Comparison of ENCODE assay signal across 8 mouse cellular contexts in the genomic region with DNA sequence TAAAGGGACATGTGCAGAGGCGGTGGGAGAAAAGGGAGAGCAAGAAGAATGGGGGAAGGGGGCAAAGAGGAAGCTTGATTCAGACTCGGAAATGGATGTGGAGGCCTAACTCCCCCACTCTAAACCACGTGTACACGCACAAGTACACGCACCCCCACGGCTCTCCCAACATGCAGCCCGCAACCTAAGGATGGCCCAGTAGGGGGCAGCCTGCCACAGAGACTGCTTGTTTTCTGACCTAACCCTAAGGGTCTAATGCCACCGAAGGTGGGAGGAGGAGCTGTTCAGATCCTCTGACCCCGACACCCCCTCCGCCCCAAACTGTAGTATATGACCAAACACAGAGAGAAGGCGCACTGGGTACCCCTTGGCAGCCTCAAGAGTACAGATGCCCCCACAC. TPM values are rescaled to one million over a fixed set of nuclear protein-coding genes. Genes with fewer than 3 reads are reported as not detected.
A peak's percentile ranks its signal among the peaks of the same experiment; 100 is the strongest.
DNase-seq lines count a peak whose midpoint lies in the region; ATAC-seq and TF ChIP-seq lines count a peak whose summit lies in the region.

No protein-coding gene starts in this region.

- TF ChIP-seq CTCF in hindbrain, postnatal 0 days (IDR thresholded peaks at IDR 0.05; ENCODE audit: low read depth): peak; percentile 69

- H3K9me3 ChIP-seq in forebrain, embryonic 16.5 days (ENCODE audit: control insufficient read depth, low read length): no peaks in the 10 kb centered on the region
- no peaks in the 10 kb centered on the region for H3K9me3 ChIP-seq in hindbrain, postnatal 0 days (ENCODE audit: low read length)

- H3K27ac ChIP-seq in forebrain, embryonic 16.5 days (ENCODE audit: low read length): no peak overlapping the region; the same call in 1 of the 2 replicates
- peak overlapping the region; percentile 45; the same call in 1 of the 2 replicates for H3K27ac ChIP-seq in hindbrain, postnatal 0 days

- DNase-seq in NIH3T3 (ENCODE audit: low read depth): peak; percentile 41
- peak; percentile 95 for DNase-seq in brain, adult 2 months (ENCODE audit: low read depth, low spot score)
- peak; percentile 78 for DNase-seq in hindbrain, postnatal 0 days (ENCODE audit: low spot score)
- DNase-seq in left cerebral cortex, adult 18-20 months (ENCODE audit: low spot score in 2 of 2): peak; percentile 86 to 88
- DNase-seq in lung, postnatal 25 days (ENCODE audit: low spot score): peak; percentile 45
- DNase-seq in right cerebral cortex, postnatal 10 days (ENCODE audit: low spot score in 2 of 2): peak; percentile 90 to 92

- no peaks in the 10 kb centered on the region for H3K36me3 ChIP-seq in forebrain, embryonic 16.5 days (ENCODE audit: control insufficient read depth, insufficient read depth)
- H3K36me3 ChIP-seq in hindbrain, postnatal 0 days (ENCODE audit: insufficient read depth, low read length): no peaks in the 10 kb centered on the region

- H3K9ac ChIP-seq in forebrain, embryonic 16.5 days (replicated peaks; ENCODE audit: low read depth, low read length): peak overlapping the region; percentile 72
- peak overlapping the region; percentile 58 for H3K9ac ChIP-seq in hindbrain, postnatal 0 days (replicated peaks; ENCODE audit: low read length)

- peak overlapping the region; percentile 88 for H3K4me2 ChIP-seq in forebrain, embryonic 16.5 days (ENCODE audit: low read length)
- H3K4me2 ChIP-seq in hindbrain, postnatal 0 days (ENCODE audit: low read depth, low read length): peak overlapping the region; percentile 95

- 4% methylated on average over 11 of the region's 11 CpGs for WGBS in forebrain, embryonic 16.5 days
- WGBS in hindbrain, postnatal 0 days: 3% methylated on average over 11 of the region's 11 CpGs

- peak; percentile 62 for ATAC-seq in forebrain, embryonic 16.5 days
- peak; percentile 75 for ATAC-seq in hindbrain, postnatal 0 days
- ATAC-seq in erythroid progenitor cell, adult 5-6 weeks (replicated peaks; ENCODE audit: low FRiP score, poor library complexity, severe bottlenecking): no peak

- no peaks in the 10 kb centered on the region for H3K27me3 ChIP-seq in forebrain, embryonic 16.5 days (replicated peaks; ENCODE audit: control insufficient read depth, insufficient read depth, low read length)
- H3K27me3 ChIP-seq in hindbrain, postnatal 0 days (ENCODE audit: insufficient read depth, low read length): no peaks in the 10 kb centered on the region

- peak overlapping the region; percentile 51 for H3K4me3 ChIP-seq in forebrain, embryonic 16.5 days (replicated peaks; ENCODE audit: low read length)
- H3K4me3 ChIP-seq in hindbrain, postnatal 0 days (ENCODE audit: low read length): peak overlapping the region; percentile 45

- peaks cover 20% of the 10 kb centered on the region for H3K4me1 ChIP-seq in forebrain, embryonic 16.5 days (replicated peaks; ENCODE audit: control insufficient read depth, insufficient read depth, low read length)
- peaks cover 15% of the 10 kb centered on the region for H3K4me1 ChIP-seq in hindbrain, postnatal 0 days (ENCODE audit: insufficient read depth, low read length)

RNA-seq across cellular contexts. Expression of a gene that starts 1.3 kb away (rescaled TPM):
- 6.9 and 8.2 TPM in 2 replicates for polyA plus RNA-seq in forebrain, embryonic 16.5 days (2015; fragmentation: Nextera tagmentation; extraction: Ambion mirVana)
- total RNA-seq in hindbrain, postnatal 0 days (2014; rRNA removed): 1.3 and 2.4 TPM in 2 replicates
- 0.80 and 0.88 TPM in 2 replicates for polyA plus RNA-seq in hindbrain, postnatal 0 days (2015; fragmentation: Nextera tagmentation; extraction: Ambion mirVana)
- total RNA-seq in left cerebral cortex, adult 18-20 months (2021): 100 to 1,000 TPM; 141 to 144 TPM
- not detected in 2 replicates for total RNA-seq in erythroid progenitor cell, adult 5-6 weeks (2015; ENCODE audit: low replicate concordance)
- total RNA-seq in erythroid progenitor cell, adult 5-6 weeks (2017; ENCODE audit: low replicate concordance): 0.26 TPM in 1 of 2 replicates, not detected in the other

RNA-seq across cellular contexts. Expression of a gene that starts 44.5 kb away (rescaled TPM):
- polyA plus RNA-seq in forebrain, embryonic 16.5 days (2015; fragmentation: Nextera tagmentation; extraction: Ambion mirVana): 9.4 and 14.0 TPM in 2 replicates
- total RNA-seq in hindbrain, postnatal 0 days (2014; rRNA removed): 9.6 and 13.1 TPM in 2 replicates
- 8.9 and 9.8 TPM in 2 replicates for polyA plus RNA-seq in hindbrain, postnatal 0 days (2015; fragmentation: Nextera tagmentation; extraction: Ambion mirVana)
- 1 to 10 TPM; 9.1 to 9.4 TPM for total RNA-seq in left cerebral cortex, adult 18-20 months (2021)
- total RNA-seq in erythroid progenitor cell, adult 5-6 weeks (2015; ENCODE audit: low replicate concordance): not detected in 2 replicates
- total RNA-seq in erythroid progenitor cell, adult 5-6 weeks (2017; ENCODE audit: low replicate concordance): not detected in 2 replicates

Comparison
In these comparisons a context has a peak if more than half of its experiments do, and no peak if none do; other contexts are left out.
1. DNase-seq: peak in every context shown above with its lines; median percentile 95 in brain, adult 2 months; 91 in right cerebral cortex, postnatal 10 days; 87 in left cerebral cortex, adult 18-20 months; 78 in hindbrain, postnatal 0 days; 45 in lung, postnatal 25 days; 41 in NIH3T3.
2. RNA of a gene that starts 1.3 kb away (total RNA-seq): 141 to 144 TPM in left cerebral cortex, adult 18-20 months; 1.3 to 2.4 TPM in hindbrain, postnatal 0 days and 0.26 TPM in erythroid progenitor cell, adult 5-6 weeks; every median in the first group is over 10 times any median in the second.
3. RNA of a gene that starts 44.5 kb away (total RNA-seq): 9.6 to 13.1 TPM in hindbrain, postnatal 0 days and 9.1 to 9.4 TPM in left cerebral cortex, adult 18-20 months; not detected in erythroid progenitor cell, adult 5-6 weeks; every median in the first group is over 10 times any median in the second.